Mouse (Mus musculus) left cerebral cortex, adult 8-10 months (tissue): ENCODE results near the gene Bean1. TPM values are rescaled to one million over a fixed set of nuclear protein-coding genes. Genes with fewer than 3 reads are reported as not detected.

ENCODE experiments used
- DNase-seq, 2 experiments: peaks; one replicate each; pipeline ENCODE4 v3.0.0; 2022; ENCODE audit warnings: low spot score in 2 of 2
- total RNA-seq, 4 experiments: library from RNA; stranded (reverse); gene quantifications; 2 replicates each; pipeline ENCODE4 v1.2.4; 2022

The Bean1 gene
- total RNA-seq, 4 experiments from 2014 or later, result 8.6 to 11.1 (median 9.9) TPM

DNA sequence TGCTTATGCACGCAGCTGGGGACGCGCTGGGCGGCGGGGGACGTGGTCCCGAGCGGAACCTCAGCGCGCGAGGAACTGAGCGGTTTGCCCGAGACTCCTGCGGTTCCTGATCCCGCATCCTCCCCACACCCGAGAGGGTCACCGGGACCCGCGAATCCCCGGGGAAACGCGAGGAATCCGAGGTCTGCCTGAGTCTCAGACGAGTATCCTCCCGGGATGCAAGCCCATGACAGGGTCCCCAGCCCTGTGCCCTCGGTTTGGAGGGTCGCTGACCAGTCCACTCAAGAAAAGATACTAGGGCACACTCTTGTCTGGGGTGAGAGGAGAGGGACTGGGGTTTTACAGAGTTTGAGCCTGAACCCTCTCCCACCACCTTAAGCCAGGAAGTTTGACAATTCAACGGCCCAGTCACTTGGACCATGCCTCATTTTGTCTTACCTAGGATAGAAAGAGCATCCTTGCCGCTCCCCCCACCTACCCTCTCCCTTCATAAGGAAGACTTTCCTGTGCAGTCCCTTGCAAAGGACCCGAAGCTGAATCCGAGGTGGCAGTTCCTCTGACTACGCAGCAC is 893 bp downstream of the Bean1 start:
- DNase-seq, result no peak

DNA sequence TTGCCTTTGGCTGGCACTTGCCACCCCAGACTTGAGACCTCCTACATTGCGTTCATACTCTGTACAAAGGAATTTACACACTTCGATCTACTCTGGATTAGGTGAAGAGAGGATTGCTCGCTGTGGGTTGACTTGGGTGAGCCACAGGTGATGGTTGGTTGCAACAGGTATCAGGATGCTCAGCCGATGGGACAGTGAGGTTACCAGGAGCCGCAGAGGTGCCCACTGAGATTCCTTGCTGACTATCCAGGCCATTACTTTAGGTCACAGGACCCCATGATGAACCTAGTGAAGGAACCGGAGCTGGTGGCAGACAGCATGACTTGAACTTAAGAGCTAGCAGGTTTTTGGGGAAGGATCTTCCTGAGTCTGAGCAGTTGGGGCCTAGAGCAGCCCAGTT is 2.2 kb downstream of the Bean1 start:
- no peak for DNase-seq

DNA sequence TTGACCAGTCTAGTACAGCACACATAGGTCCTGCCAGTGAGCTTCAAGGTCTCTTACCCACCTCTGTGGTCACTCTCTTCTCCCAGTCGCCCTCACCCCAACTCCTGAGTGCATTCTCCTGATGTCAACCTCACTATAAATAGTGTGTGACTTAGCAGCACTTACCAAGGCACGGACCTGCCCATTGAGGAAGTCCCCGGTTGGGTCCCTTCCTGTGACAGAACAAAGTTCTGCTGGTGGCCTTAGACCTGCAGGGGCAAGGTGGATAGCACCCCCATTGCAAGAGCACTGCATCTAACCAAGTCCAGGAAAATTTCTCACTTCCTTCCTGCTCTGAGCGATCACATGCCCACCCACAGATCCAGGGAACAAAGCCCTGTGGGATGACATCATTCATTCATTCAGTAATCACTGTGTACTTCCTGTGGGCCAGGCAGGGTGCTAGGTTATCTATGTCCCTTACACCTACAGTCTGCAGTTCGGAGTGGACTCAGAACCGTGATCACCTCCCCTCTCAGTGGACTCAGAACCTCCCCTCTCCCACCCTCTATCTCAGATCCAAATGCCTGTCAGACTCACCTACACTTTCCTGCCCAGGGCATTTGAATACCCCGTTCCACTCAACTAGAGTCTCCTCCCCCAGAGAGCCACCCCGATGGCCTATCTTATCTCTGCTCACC is 5.7 kb downstream of the Bean1 start:
- no peak for DNase-seq

DNA sequence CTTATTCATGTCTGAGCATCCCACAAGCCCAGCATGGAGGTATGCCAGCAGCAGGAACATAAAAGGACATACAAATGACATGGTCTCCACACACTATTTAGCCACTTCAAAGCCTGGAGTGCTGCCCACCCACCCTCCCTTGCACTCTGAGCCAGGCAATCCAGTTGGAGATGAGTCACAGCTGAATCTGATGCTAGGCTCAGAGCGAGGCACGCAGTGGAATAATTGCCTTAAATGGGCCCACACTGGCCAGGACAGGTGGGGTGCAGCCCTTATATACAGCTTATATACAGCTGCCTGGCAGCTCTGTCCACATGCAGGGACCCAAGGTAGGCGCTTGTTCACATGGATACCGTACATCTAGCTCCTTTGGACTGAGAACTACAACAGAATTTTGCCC is 6.8 kb downstream of the Bean1 start:
- peak in 1 of 2 experiments; percentile 41 for DNase-seq

DNA sequence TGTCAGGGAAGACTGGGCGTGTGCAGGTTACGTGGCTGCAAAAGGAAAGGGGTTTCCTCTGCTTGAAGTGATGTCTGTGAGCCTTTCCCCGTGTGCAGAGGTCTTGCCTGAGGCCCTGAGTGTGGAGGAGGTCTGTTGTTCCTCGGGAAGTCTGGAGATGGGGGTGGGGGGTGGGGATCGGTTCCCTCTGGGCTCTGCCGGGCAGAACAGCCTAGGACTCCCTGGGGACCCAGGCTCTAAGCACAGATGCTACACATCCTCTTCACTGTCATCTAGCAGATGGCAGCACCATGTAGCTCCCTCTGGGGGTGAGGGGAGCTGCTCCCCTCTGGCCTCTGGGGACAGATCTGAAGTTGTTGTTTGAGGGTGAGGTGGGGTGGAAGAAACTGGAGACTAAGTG is 14.7 kb downstream of the Bean1 start:
- DNase-seq, result no peak

DNA sequence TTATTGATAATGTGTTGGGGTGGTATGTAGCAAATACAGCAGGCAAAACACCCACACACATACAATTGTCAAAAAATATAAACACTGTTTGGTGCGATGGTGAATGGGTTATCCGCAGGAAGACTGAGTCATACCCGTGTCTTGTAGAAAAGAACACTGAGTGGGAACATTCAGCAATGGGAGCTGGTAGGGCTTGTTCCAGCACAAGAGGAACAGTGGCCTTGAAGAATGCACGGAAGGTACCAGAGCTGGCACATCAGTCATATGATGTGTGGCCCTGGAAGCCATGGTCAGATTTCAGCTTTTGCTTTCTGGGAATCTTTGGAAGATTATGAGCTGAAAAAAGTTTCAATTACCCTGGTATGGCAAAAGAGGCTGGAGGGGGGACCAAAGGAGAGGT is 16.6 kb downstream of the Bean1 start:
- DNase-seq, result no peak

DNA sequence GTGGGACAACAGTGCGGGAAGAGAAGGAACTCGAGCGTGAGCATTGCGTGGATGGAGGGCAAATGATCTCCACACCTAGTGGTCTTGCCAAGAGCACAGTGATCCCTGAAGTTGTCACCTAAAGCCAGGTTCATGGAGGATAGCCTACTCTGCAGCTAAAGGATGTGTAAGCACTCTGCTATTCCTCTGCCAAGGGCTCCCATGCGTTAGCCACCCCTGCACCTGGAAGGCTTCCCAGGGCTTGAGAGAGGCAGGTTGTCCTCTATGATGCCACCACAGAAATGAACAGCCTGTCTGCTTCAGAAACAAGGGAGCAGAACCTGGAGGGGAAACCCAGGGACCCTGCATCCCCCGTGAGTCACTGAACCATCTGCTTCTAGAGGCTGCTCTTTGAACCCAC is 17.4 kb downstream of the Bean1 start:
- no peak for DNase-seq

DNA sequence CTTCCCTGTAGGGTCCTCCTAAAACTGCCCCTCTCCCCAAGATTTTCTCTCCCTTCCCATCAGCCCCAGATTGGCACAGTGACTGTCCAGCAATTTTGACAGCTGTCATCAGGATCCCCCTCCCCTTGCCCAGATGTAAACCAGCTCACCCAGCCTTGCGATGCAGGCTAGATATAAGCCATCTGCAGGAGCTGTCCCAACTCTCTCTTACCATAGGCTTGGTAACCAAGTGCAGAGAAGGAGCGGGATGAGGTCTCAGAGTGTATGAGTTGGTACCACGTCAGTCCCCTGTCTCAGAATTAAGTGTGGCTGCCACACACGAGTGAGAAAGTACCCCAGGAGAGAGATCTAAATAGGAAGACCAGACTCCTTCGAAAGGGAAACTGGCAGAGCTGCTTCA is 18.2 kb downstream of the Bean1 start:
- DNase-seq, result no peak

DNA sequence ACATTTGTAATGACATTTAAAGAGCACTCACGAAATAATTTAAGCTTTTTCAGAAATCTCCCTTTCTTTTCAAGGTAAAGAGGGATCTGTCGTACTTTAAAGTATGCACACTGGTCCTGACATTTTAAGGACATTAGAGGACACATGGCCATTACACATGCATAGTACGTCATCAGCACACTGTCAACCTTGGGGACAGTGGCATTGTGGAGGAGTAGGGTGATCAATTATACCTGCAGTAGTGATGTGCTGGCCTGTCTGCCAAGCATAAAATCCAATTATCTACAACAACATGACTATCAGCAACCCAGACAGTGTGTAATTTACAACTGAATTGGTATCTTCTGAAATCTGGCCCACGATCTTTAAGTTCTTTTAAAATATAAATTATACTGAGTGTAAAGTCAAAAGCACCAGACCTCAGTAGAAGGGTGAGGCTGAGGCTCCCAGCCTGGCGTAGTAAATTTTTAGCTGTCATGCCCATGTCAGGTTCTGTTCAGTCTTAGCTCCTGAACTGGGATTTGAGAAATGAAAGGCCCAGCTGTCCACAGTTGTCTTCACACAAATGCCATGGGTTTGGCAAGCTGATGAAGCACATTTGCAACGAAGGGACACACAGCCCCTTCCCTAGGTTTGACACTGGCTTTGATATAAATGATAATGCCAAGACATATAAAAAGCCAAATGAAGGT is 20.7 kb downstream of the Bean1 start:
- DNase-seq, result no peak

DNA sequence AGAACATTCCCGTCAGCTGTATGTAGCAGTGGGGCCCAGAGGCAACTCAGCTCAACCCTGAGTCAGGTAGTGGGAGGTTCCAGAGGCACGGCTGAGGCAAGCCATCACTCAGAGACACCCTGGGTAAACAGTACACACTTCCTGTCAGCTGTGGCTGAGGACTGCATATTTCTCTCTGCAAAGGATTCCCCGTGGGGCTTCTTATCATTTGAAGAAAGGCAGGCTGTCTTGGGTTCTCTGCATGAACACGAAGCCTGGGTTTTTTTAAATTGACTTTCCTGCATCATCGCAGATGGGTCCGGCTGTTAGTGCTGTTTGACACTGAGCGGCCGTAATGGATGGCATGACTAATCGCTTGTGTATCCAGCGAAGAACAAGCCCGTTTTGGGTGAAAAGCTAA is 21.3 kb downstream of the Bean1 start:
- DNase-seq, result no peak

DNA sequence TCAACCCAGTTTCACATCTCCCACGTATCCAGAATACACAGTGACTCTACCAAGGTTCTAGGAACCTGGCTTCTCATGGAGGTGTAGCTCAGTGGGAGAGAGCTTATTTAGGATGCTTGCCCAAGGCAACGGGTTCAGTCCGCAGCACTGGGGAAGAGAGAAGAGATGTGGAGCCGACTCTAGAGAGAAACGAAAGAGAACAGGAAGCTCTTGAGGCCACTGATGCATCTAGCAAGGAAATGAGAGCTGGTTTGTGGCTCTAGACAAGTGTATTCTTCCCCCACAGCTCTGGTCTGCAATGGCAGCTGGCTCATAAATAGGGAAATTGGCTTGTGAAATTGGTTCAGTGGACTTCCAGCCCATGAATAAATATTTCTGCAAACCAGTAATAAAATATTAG is 29.6 kb downstream of the Bean1 start:
- no peak for DNase-seq

DNA sequence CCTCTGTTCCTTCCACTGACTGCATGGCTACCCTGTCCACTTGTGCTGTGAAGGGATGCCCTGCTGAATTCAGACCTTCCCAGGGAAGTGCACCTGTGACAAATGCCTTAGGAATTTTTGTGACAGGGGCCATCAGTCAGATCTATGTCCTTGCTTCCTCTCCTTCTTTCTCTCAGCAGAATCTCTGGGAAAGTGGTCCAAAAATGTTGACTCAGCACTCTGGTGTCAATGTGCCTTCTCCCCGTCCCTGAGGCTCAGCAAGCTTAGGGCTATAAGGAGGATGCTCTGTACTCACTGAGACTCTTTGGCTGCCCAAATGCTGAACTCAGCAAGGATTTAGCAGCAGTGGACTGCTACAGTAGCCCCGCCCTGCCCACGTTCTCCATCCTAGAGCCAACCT is 31.4 kb downstream of the Bean1 start:
- no peak for DNase-seq

DNA sequence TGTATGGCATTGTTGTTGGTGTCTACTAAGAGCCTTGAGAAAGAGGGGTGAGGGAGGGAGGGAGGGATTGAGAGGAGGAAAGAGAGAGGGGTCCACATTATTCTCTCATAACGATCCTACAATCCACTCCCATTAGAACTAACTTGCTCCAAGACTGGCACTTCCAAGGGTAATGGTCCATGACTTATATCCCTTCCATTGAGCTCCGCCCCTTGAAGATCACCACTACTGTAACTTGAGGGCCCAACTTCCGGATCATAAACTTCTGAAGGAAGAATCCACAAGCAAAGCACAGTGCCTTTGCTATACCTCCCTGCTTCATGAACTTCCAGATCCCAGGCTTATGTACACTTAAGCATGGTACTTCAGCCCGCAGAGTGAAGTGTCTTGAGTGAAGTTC is 32.1 kb downstream of the Bean1 start:
- no peak for DNase-seq

DNA sequence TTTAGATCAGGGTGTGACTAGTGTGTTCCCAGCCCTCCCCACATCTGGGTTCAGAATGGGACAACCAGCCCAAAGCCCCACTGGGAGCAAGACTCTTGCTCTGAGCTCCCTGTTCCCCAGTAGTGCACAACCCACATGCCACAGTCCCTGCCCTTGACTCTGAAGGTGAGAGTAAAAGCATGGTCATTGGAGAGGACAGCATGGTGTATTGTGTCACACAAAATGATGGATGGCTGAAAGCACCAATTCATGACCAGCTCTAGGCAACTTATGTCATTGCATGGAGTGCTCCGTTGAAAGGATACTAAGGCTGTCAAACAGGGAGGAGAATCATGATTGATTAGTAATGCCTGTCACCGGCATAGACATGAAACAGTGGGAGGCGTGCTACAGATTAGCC is 35.0 kb downstream of the Bean1 start:
- no peak for DNase-seq

DNA sequence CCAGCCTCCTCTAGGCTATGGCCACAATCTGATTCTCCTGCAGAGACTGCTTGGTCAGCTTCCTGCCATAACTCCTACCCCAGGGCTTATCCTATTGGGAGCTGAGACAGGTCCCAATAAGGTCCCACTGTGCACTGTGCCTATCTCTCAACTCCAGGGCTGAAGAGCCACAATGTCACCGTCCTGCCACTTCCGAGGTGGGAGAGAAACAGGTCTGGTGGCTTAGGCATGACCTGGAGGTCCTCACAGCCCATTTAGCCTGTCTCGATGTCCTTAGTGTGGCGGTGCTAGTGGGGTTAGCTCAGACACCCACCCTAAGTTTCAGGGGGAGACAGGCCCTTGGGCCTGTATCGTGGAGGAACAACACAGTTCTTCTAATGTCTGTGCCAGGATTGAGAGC is 47.4 kb downstream of the Bean1 start:
- no peak for DNase-seq

DNA sequence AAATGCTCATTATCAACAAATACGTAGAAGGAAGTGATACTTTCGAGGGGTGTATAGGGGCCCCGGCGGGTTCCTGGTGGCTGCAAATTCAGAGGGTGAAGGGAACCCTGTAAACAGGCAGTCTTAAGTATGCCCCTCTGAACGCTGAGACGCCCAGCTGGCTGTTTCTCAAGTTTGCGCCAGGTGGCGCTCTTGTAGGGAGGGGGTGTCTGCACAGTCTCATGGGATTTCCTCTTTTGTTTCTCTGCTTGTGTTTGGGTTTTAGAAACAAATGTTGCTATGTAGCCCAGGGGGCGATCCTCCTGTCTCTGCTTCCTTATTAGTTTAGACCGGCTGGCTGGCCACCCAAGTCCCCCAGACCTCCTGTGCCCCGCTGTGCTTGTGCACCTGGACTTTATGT is 48.8 kb downstream of the Bean1 start:
- peak in 1 of 2 experiments; percentile 31 for DNase-seq

DNA sequence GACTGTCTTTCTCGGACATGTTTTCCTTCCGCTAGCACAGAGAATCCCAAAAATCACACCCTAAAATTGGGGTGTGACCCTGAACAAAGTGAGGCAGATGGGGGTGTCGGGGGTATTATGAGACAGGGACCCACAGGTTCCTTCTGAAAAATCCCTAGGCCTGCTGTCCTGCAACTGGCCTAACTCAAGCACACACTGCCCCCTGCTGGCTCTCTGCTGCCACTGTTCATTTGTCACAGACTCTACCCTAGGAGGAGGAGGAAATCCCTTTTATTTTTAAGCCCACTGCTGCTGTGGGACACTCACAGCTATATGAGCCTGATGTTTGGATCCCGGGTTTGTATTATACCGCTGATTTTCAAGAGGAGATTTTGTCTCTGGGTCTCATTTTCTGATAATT is 49.6 kb downstream of the Bean1 start:
- DNase-seq, result peak; percentile 50 to 70

DNA sequence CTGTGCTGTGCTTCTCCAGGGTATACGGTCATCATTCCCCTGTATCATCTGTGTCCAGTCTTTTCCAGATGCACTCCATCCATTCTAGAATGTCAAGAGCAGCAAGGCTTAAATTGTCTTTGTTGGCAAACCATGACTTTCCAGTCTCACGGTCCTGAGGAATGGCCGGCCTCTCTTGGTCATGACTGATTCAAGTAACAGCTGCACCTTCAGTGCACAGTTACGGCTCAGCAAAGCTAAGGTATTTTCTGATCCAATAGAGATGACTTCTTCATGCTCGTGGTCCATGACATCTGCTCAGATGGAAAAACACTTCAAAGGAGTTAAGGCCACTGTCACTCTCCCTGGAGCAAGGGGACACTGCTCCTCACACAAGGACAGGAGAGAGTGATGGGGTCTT is 56.8 kb downstream of the Bean1 start:
- no peak for DNase-seq

DNA sequence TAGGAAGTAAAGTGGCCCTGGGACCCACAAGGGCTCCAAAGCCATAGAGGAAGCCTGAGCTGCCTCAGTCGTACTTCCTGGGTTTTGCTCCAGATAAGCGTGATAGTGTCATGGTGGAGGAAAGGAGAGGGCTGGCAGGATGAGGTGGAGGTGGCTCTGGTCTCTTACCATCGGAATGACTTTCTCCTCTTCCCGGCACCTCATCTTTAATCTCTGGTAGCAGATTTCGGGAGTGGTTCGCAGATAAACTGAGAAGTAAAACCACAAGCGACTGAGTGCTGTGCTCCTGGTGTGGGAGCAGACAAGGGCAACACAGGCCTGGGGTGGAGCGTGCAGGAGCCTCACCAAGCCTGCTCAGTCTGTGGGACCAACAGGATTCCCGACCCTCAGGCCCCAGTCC is 60.1 kb downstream of the Bean1 start:
- DNase-seq, result no peak

DNA sequence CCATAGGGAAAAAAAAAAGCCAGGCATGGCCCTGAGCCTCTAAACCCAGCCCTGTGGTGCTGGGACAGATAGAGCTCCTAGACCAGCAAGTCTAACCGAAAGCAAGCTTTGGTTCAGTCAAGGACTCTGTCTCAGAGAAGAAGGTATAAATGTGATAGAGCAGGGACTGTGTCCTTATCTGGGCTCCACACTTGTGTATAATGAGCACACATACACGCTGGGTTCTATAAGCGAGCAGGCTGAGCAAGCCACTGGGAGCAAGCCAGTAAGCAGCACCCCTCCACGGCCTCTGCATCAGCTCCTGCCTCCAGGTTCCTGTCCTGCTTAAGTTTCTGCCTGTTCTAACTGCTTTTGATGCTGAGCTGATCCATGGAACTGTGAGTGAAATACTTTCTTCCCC is 61.8 kb downstream of the Bean1 start:
- no peak for DNase-seq

DNA sequence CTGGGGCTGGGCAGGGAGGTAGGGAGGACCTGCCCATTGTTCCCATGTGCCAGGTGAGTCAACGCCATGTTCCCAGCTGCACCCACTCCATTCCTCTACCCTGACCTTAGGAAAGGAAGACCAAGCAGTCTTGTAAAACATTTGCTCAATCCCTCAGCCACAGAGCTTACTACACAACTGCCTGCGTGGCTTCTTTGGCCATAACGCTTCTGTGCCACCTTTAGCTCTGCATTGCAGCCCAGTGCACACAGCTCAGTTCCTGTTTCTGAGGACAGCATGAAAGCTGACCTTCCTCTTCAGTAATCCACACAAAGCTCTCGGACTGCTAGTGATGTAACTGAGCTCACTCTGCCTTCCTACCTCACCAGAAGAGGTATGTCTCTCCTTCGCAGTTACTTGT is 62.7 kb downstream of the Bean1 start:
- no peak for DNase-seq

DNA sequence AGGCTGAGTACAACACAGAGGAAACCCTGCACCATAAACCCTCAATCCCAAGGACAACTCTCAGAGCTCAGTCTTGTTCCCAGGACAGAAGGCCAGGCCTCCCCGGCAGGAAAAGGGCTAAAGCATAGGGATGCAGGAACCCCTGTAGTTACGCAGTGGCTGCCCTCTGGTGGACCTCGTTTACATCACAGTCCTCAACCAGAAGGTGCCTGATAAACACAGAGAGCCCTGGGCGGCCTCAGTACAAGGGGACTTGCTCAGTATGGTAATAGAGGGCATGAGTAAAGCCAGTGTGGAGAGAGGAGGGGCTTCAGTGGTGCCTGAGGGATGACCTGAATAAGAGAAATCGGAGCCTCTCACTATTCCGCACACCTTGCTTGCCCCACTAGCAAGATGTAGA is 64.3 kb downstream of the Bean1 start:
- no peak for DNase-seq

DNA sequence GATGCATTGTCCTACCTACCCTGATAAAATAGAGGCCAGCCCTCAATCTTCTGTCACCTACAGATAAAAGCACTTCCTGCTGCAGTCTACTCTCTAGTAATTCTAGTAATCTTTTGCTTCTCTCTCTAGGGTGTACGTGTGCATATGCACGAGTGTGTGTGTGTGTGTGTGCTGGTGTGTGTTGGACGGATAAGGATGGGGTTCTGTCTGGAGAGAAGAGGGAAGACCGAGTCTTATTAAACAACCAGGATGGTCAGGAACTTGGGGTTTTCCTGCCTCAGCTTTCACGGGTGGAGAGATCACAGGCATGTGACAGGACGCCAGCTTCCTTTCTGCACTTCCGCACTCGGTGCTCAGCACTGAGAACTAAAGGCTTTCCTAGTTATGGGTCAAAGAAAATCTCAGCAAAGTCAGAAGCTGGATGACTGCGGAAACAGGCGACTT is 69.2 kb downstream of the Bean1 start:
- DNase-seq, result no peak
